Mouse (Mus musculus): ENCODE measurements around the gene Gm2007. TPM values are rescaled to one million over a fixed set of nuclear protein-coding genes. Genes with fewer than 3 reads are reported as not detected.
"Not testable (repeated sequence)": the region's sequence is repeated elsewhere in the genome, so short reads cannot be mapped to it uniquely, and the experiment has no call there.

The Gm2007 gene
- not detected in 2 replicates for polyA plus RNA-seq (2012; rRNA removed)

DNA sequence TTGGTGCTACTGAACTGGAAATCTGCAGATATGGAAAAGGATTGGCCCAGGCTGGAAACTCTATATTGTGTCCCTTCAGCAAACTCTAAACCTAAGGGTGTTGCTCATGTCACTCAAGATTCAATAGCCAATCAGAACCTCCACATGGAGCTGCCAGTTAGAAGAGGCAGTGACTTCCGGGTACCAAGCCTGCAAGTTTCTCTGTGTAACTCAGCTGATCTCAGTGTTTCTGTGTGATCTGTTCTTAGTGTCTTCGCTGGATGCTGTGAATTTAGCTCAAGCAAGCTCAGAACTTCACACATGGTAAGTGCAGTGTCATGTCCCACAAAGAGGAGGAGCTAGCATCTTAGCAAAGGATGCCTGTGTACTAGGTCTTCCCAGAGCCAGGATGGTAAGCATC lies at the start of gene Gm2007:
Gene Gm2007, plus strand, starts transcription at position 301 of the 400 bp plus-strand sequence.
- not testable (repeated sequence) for H3K36me3 ChIP-seq (ENCODE audit: control insufficient read depth, insufficient read depth, low read length); H3K27me3 ChIP-seq (ENCODE audit: control insufficient read depth, insufficient read depth, low read length); H3K27ac ChIP-seq (ENCODE audit: insufficient read depth, low read depth, low read length); H3K4me1 ChIP-seq (ENCODE audit: control insufficient read depth, insufficient read depth, insufficient read length, low read length); H3K4me3 ChIP-seq (ENCODE audit: low read depth, low read length)
- no CpG with 5 or more reads among the region's 2 CpGs for WGBS

DNA sequence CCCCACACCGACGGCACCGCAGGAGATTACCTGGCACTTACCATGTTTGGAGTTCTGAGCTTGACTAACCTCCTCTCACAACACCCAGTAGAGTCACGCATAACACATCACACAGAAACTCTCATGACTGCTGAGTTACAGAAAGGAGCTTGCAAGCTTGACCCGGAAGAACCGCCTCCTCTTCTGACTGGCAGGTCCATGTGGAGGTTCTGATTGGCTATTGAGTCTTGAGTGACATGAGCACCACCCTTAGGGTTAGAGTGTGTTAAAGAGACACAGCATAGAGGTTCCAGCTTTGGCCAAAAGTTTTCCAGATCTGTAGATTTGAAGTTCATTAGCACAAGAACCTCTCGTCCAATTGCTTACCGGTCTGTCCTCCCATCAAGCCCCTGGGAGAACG lies 37.8 kb upstream of the Gm2007 start, which contains the start of gene Zfp969:
Gene Zfp969, minus strand, starts transcription at position 101 of the 400 bp plus-strand sequence.
- H3K4me3 ChIP-seq (ENCODE audit: low read depth, low read length); H3K27ac ChIP-seq (ENCODE audit: insufficient read depth, low read depth, low read length); H3K36me3 ChIP-seq (ENCODE audit: control insufficient read depth, insufficient read depth, low read length); H3K4me1 ChIP-seq (ENCODE audit: control insufficient read depth, insufficient read depth, insufficient read length, low read length); H3K27me3 ChIP-seq (ENCODE audit: control insufficient read depth, insufficient read depth, low read length): not testable (repeated sequence)
- WGBS: no CpG with 5 or more reads among the region's 9 CpGs

DNA sequence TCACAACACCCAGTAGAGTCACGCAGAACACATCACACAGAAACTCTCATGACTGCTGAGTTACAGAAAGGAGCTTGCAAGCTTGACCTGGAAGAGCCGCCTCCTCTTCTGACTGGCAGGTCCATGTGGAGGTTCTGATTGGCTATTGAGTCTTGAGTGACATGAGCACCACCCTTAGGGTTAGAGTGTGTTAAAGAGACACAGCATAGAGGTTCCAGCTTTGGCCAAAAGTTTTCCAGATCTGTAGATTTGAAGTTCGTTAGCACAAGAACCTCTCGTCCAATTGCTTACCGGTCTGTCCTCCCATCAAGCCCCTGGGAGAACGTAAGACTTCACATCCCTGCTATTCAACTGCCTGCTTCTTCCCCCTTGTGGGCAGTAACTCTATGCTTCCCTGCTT lies 59.7 kb downstream of the Gm2007 start, which contains the start of gene Gm14288:
Gene Gm14288, minus strand, starts transcription at position 101 of the 400 bp plus-strand sequence.
- not testable (repeated sequence) for H3K4me1 ChIP-seq (ENCODE audit: control insufficient read depth, insufficient read depth, insufficient read length, low read length); H3K36me3 ChIP-seq (ENCODE audit: control insufficient read depth, insufficient read depth, low read length); H3K27me3 ChIP-seq (ENCODE audit: control insufficient read depth, insufficient read depth, low read length); H3K4me3 ChIP-seq (ENCODE audit: low read depth, low read length); H3K27ac ChIP-seq (ENCODE audit: insufficient read depth, low read depth, low read length)
- no CpG with 5 or more reads among the region's 6 CpGs for WGBS

Other genes starting within 250 kb of the Gm2007 start
- not detected in 2 replicates for gene Gm11007, start 97.6 kb upstream of the Gm2007 start, polyA plus RNA-seq (2012; rRNA removed)
- gene Zfp969, start 37.9 kb upstream of the Gm2007 start, polyA plus RNA-seq (2012; rRNA removed): not detected in 2 replicates
- gene Gm14288, start 59.6 kb downstream of the Gm2007 start, polyA plus RNA-seq (2012; rRNA removed): 0.15 and 0.18 TPM in 2 replicates
- gene Gm6710, start 127.7 kb downstream of the Gm2007 start, polyA plus RNA-seq (2012; rRNA removed): 0.42 TPM in 1 of 2 replicates, not detected in the other
- gene Zfp966, start 189.6 kb downstream of the Gm2007 start, polyA plus RNA-seq (2012; rRNA removed): 0.20 TPM in 1 of 2 replicates, not detected in the other
- not detected in 2 replicates for gene Gm2026, start 223.8 kb downstream of the Gm2007 start, polyA plus RNA-seq (2012; rRNA removed)